ENCODE assay signal across 9 mouse cellular contexts in genomic region chr11:119339637-119340036, GRCm38 (mm10). TPM values are rescaled to one million over a fixed set of nuclear protein-coding genes. Genes with fewer than 3 reads are reported as not detected.
A peak's percentile ranks its signal among the peaks of the same experiment; 100 is the strongest.
DNase-seq lines count a peak whose midpoint lies in the region; ATAC-seq and TF ChIP-seq lines count a peak whose summit lies in the region.
"Had no signal": no experiment of that assay in that cellular context is flagged by ENCODE, and none has a peak within 500 bp of the region (broad histone marks: within the 10 kb centered on the region; RNA-seq: fewer than 3 reads in every experiment).

No protein-coding gene starts in this region.

- WGBS in kidney, adult 2 months, result 5% methylated on average over 5 of the region's 5 CpGs
- WGBS in kidney, embryonic 15.5 days, result 3% methylated on average over 5 of the region's 5 CpGs
- WGBS in embryonic facial prominence, embryonic 11.5 days, result 9% methylated on average over 5 of the region's 5 CpGs
- WGBS in stomach, postnatal 0 days, result 5% methylated on average over 5 of the region's 5 CpGs

- H3K4me3 ChIP-seq in kidney, adult 2 months (ENCODE audit: insufficient read depth, low read depth, low read length), result no peak overlapping the region
- H3K4me3 ChIP-seq in kidney, embryonic 15.5 days (replicated peaks), result no peak overlapping the region
- H3K4me3 ChIP-seq in embryonic facial prominence, embryonic 11.5 days (ENCODE audit: low read depth, low read length), result no peak overlapping the region
- H3K4me3 ChIP-seq in stomach, postnatal 0 days (ENCODE audit: low read depth, low read length), result no peak overlapping the region
- H3K4me3 ChIP-seq: erythroblast, embryonic 14.5 days had no signal

- H3K27ac ChIP-seq in kidney, adult 2 months (ENCODE audit: insufficient read depth, low read depth, low read length), result no peak overlapping the region
- no peak overlapping the region for H3K27ac ChIP-seq in kidney, embryonic 15.5 days
- no peak overlapping the region for H3K27ac ChIP-seq in embryonic facial prominence, embryonic 11.5 days (replicated peaks; ENCODE audit: low read depth, low read length)
- no peak overlapping the region for H3K27ac ChIP-seq in stomach, postnatal 0 days (replicated peaks)

- H3K9ac ChIP-seq in kidney, embryonic 15.5 days, result no peak overlapping the region
- no peak overlapping the region; the same call in 1 of the 2 replicates for H3K9ac ChIP-seq in embryonic facial prominence, embryonic 11.5 days (replicated peaks; ENCODE audit: low read length)
- H3K9ac ChIP-seq in stomach, postnatal 0 days (ENCODE audit: low read length), result no peak overlapping the region

- no peaks in the 10 kb centered on the region for H3K9me3 ChIP-seq in kidney, embryonic 15.5 days (replicated peaks)
- H3K9me3 ChIP-seq in embryonic facial prominence, embryonic 11.5 days (replicated peaks; ENCODE audit: control insufficient read depth, low read length), result no peaks in the 10 kb centered on the region
- H3K9me3 ChIP-seq in stomach, postnatal 0 days (ENCODE audit: control insufficient read depth, low read length), result no peaks in the 10 kb centered on the region

- no peaks in the 10 kb centered on the region for H3K27me3 ChIP-seq in kidney, adult 2 months (replicated peaks; ENCODE audit: control insufficient read depth, insufficient read depth, low read length)
- no peaks in the 10 kb centered on the region for H3K27me3 ChIP-seq in kidney, embryonic 15.5 days
- H3K27me3 ChIP-seq in embryonic facial prominence, embryonic 11.5 days (ENCODE audit: control insufficient read depth, insufficient read depth, low read length), result no peaks in the 10 kb centered on the region
- no peaks in the 10 kb centered on the region for H3K27me3 ChIP-seq in stomach, postnatal 0 days (ENCODE audit: control insufficient read depth, insufficient read depth, low read length)

- peak; percentile 77 for DNase-seq in kidney, adult 2 months
- peak; percentile 80 for DNase-seq in adrenal gland, postnatal 14 days
- DNase-seq in embryonic facial prominence, embryonic 11.5 days (ENCODE audit: low spot score), result peak; percentile 91
- peak; percentile 67 to 81 for DNase-seq in heart, postnatal 36 days
- DNase-seq in layer of hippocampus, postnatal 25 days (ENCODE audit: extremely low spot score in 1 of 2, low spot score in 1 of 2), result peak; percentile 54 to 80
- peak; percentile 83 for DNase-seq in stomach, postnatal 0 days (ENCODE audit: low spot score)

- TF ChIP-seq POLR2A in kidney, adult 2 months (IDR thresholded peaks at IDR 0.05; ENCODE audit: low read depth, low read length), result no peak

- ATAC-seq in kidney, embryonic 15.5 days (replicated peaks; ENCODE audit: low FRiP score), result no peak
- ATAC-seq in embryonic facial prominence, embryonic 11.5 days (replicated peaks; ENCODE audit: insufficient number of reproducible peaks, low FRiP score, low TSS enrichment, low read depth), result 0 out of 2 replicates have a peak, but pooled peaks have one; percentile 25
- peak; percentile 91 for ATAC-seq in megakaryocyte progenitor cell, adult 5-6 weeks (replicated peaks; ENCODE audit: poor library complexity)
- peak; percentile 70 for ATAC-seq in stomach, postnatal 0 days (ENCODE audit: low FRiP score, low TSS enrichment)

- TF ChIP-seq EP300 in stomach, postnatal 0 days (optimal IDR thresholded peaks at IDR 0.05), result no peak

- peak; percentile 63 for TF ChIP-seq CTCF in kidney, adult 2 months (conservative IDR thresholded peaks at IDR 0.05; ENCODE audit: insufficient read depth, insufficient read length, low read depth, low read length)
- TF ChIP-seq CTCF in stomach, postnatal 0 days (IDR thresholded peaks at IDR 0.05; ENCODE audit: low read depth), result peak; percentile 96

- no peak overlapping the region for H3K4me2 ChIP-seq in kidney, embryonic 15.5 days
- no peak overlapping the region for H3K4me2 ChIP-seq in embryonic facial prominence, embryonic 11.5 days (ENCODE audit: low read depth, low read length)
- no peak overlapping the region for H3K4me2 ChIP-seq in stomach, postnatal 0 days (replicated peaks; ENCODE audit: low read depth)

- intact Hi-C loops in heart, postnatal 36 days (cut with DNase I), result loop anchor here (1.0 to 5.0 kb wide), 3 partner anchors 24 to 153 kb away; partner anchors contain the start of gene Endov

- no peaks in the 10 kb centered on the region for H3K4me1 ChIP-seq in kidney, adult 2 months (ENCODE audit: control insufficient read depth, insufficient read depth, low read length)
- H3K4me1 ChIP-seq in kidney, embryonic 15.5 days, result no peaks in the 10 kb centered on the region
- no peaks in the 10 kb centered on the region for H3K4me1 ChIP-seq in embryonic facial prominence, embryonic 11.5 days (ENCODE audit: control insufficient read depth, insufficient read depth, low read length)
- H3K4me1 ChIP-seq in stomach, postnatal 0 days (replicated peaks; ENCODE audit: control insufficient read depth, insufficient read depth), result no peaks in the 10 kb centered on the region

- no peaks in the 10 kb centered on the region for H3K36me3 ChIP-seq in kidney, adult 2 months (ENCODE audit: control insufficient read depth, insufficient read depth, low read length)
- no peaks in the 10 kb centered on the region for H3K36me3 ChIP-seq in kidney, embryonic 15.5 days
- H3K36me3 ChIP-seq in embryonic facial prominence, embryonic 11.5 days (replicated peaks; ENCODE audit: control insufficient read depth, insufficient read depth, low read depth, low read length), result no peaks in the 10 kb centered on the region
- H3K36me3 ChIP-seq in stomach, postnatal 0 days (ENCODE audit: control insufficient read depth, insufficient read depth, low read length), result no peaks in the 10 kb centered on the region

RNA-seq across cellular contexts. Expression of gene Sgsh, which starts 15.7 kb away (rescaled TPM):
- 24.8 and 28.8 TPM in 2 replicates for polyA plus RNA-seq in kidney, adult 2 months (2012; rRNA removed)
- polyA plus RNA-seq in kidney, embryonic 15.5 days (2015; fragmentation: Nextera tagmentation; extraction: Ambion mirVana), result 6.6 and 8.9 TPM in 2 replicates
- 14.8 and 15.7 TPM in 2 replicates for total RNA-seq in adrenal gland, postnatal 14 days (2021)
- 4.5 and 6.2 TPM in 2 replicates for polyA plus RNA-seq in embryonic facial prominence, embryonic 11.5 days (2014; fragmentation: Nextera tagmentation; extraction: Ambion mirVana)
- 1 to 10 TPM; 4.9 to 5.3 TPM for total RNA-seq in heart, postnatal 36 days (2021)
- 1 to 10 TPM; 5.0 to 5.1 TPM for total RNA-seq in layer of hippocampus, postnatal 25 days (2021)
- total RNA-seq in megakaryocyte progenitor cell, adult 5-6 weeks (2015), result 2.9 and 5.4 TPM in 2 replicates
- total RNA-seq in megakaryocyte progenitor cell, adult 5-6 weeks (2017), result 3.9 and 4.6 TPM in 2 replicates
- 6.7 and 7.7 TPM in 2 replicates for polyA plus RNA-seq in stomach, postnatal 0 days (2015; fragmentation: Nextera tagmentation; extraction: Ambion mirVana)

RNA-seq across cellular contexts. Expression of gene Slc26a11, which starts 15.7 kb away (rescaled TPM):
- 13.0 and 27.9 TPM in 2 replicates for polyA plus RNA-seq in kidney, adult 2 months (2012; rRNA removed)
- polyA plus RNA-seq in kidney, embryonic 15.5 days (2015; fragmentation: Nextera tagmentation; extraction: Ambion mirVana), result 8.7 and 10.8 TPM in 2 replicates
- total RNA-seq in adrenal gland, postnatal 14 days (2021), result 7.5 and 9.7 TPM in 2 replicates
- 5.5 and 7.1 TPM in 2 replicates for polyA plus RNA-seq in embryonic facial prominence, embryonic 11.5 days (2014; fragmentation: Nextera tagmentation; extraction: Ambion mirVana)
- 1 to 10 TPM; 3.7 to 4.3 TPM for total RNA-seq in heart, postnatal 36 days (2021)
- total RNA-seq in layer of hippocampus, postnatal 25 days (2021), result 1 to 10 TPM; 5.3 to 6.4 TPM
- 0.17 and 0.72 TPM in 2 replicates for total RNA-seq in megakaryocyte progenitor cell, adult 5-6 weeks (2015)
- 0.34 TPM in 1 of 2 replicates, not detected in the other for total RNA-seq in megakaryocyte progenitor cell, adult 5-6 weeks (2017)
- polyA plus RNA-seq in stomach, postnatal 0 days (2015; fragmentation: Nextera tagmentation; extraction: Ambion mirVana), result 3.6 and 4.7 TPM in 2 replicates
- polyA plus RNA-seq: erythroblast, embryonic 14.5 days had no signal

RNA-seq across cellular contexts. Expression of gene Card14, which starts 32.1 kb away (rescaled TPM):
- polyA plus RNA-seq in kidney, adult 2 months (2012; rRNA removed), result 3.7 and 3.9 TPM in 2 replicates
- polyA plus RNA-seq in kidney, embryonic 15.5 days (2015; fragmentation: Nextera tagmentation; extraction: Ambion mirVana), result 0.23 and 0.46 TPM in 2 replicates
- total RNA-seq in adrenal gland, postnatal 14 days (2021), result 0.30 and 0.38 TPM in 2 replicates
- 0.06 and 0.08 TPM in 2 replicates for polyA plus RNA-seq in embryonic facial prominence, embryonic 11.5 days (2014; fragmentation: Nextera tagmentation; extraction: Ambion mirVana)
- total RNA-seq in heart, postnatal 36 days (2021), result under 1 TPM; 0.06 to 0.16 TPM
- total RNA-seq in layer of hippocampus, postnatal 25 days (2021), result under 1 TPM; 0.52 to 0.98 TPM
- not detected in 2 replicates for total RNA-seq in megakaryocyte progenitor cell, adult 5-6 weeks (2015)
- not detected in 2 replicates for total RNA-seq in megakaryocyte progenitor cell, adult 5-6 weeks (2017)
- polyA plus RNA-seq in stomach, postnatal 0 days (2015; fragmentation: Nextera tagmentation; extraction: Ambion mirVana), result 1.8 and 1.9 TPM in 2 replicates

RNA-seq across cellular contexts. Expression of gene Eif4a3, which starts 39.7 kb away (rescaled TPM):
- polyA plus RNA-seq in kidney, adult 2 months (2012; rRNA removed), result 88.4 and 94.2 TPM in 2 replicates
- polyA plus RNA-seq in kidney, embryonic 15.5 days (2015; fragmentation: Nextera tagmentation; extraction: Ambion mirVana), result 383 and 393 TPM in 2 replicates
- 129 and 132 TPM in 2 replicates for total RNA-seq in adrenal gland, postnatal 14 days (2021)
- polyA plus RNA-seq in embryonic facial prominence, embryonic 11.5 days (2014; fragmentation: Nextera tagmentation; extraction: Ambion mirVana), result 392 and 414 TPM in 2 replicates
- total RNA-seq in heart, postnatal 36 days (2021), result 10 to 100 TPM; 64.4 to 72.8 TPM
- 10 to 100 TPM; 82.2 to 91.7 TPM for total RNA-seq in layer of hippocampus, postnatal 25 days (2021)
- 320 and 348 TPM in 2 replicates for total RNA-seq in megakaryocyte progenitor cell, adult 5-6 weeks (2015)
- 218 and 242 TPM in 2 replicates for total RNA-seq in megakaryocyte progenitor cell, adult 5-6 weeks (2017)
- polyA plus RNA-seq in stomach, postnatal 0 days (2015; fragmentation: Nextera tagmentation; extraction: Ambion mirVana), result 183 and 197 TPM in 2 replicates

RNA-seq across cellular contexts. Expression of gene Rnf213, which starts 53.3 kb away (rescaled TPM):
- 15.0 and 18.5 TPM in 2 replicates for polyA plus RNA-seq in kidney, adult 2 months (2012; rRNA removed)
- 5.3 and 5.8 TPM in 2 replicates for polyA plus RNA-seq in kidney, embryonic 15.5 days (2015; fragmentation: Nextera tagmentation; extraction: Ambion mirVana)
- 25.6 and 28.0 TPM in 2 replicates for total RNA-seq in adrenal gland, postnatal 14 days (2021)
- polyA plus RNA-seq in embryonic facial prominence, embryonic 11.5 days (2014; fragmentation: Nextera tagmentation; extraction: Ambion mirVana), result 1.7 and 1.8 TPM in 2 replicates
- total RNA-seq in heart, postnatal 36 days (2021), result 10 to 100 TPM; 15.1 to 20.1 TPM
- 1 to 10 TPM; 3.6 to 4.3 TPM for total RNA-seq in layer of hippocampus, postnatal 25 days (2021)
- 62.9 and 69.5 TPM in 2 replicates for total RNA-seq in megakaryocyte progenitor cell, adult 5-6 weeks (2015)
- total RNA-seq in megakaryocyte progenitor cell, adult 5-6 weeks (2017), result 36.4 and 45.5 TPM in 2 replicates
- polyA plus RNA-seq in stomach, postnatal 0 days (2015; fragmentation: Nextera tagmentation; extraction: Ambion mirVana), result 4.4 and 5.5 TPM in 2 replicates
